Mouse (Mus musculus): Measurements from ENCODE around the gene Gpatch8. TPM values are rescaled to one million over a fixed set of nuclear protein-coding genes. Genes with fewer than 3 reads are reported as not detected.

The Gpatch8 gene
- total and polyA plus RNA-seq, 3 experiments = 17.9 to 29.7 (median 25.8) TPM

- H3K9me3 ChIP-seq (replicated peaks; ENCODE audit: insufficient read depth, low read length) = no peaks in the 10 kb centered on the region
- no peaks in the 10 kb centered on the region for H3K27me3 ChIP-seq (ENCODE audit: control insufficient read depth in 1 of 2, insufficient read depth in 2 of 2, low read length in 2 of 2)
- peaks cover 13 to 17% of the 10 kb centered on the region in 2 experiments for H3K36me3 ChIP-seq (ENCODE audit: control insufficient read depth in 1 of 2, insufficient read depth in 2 of 2, low read length in 2 of 2)
- 0 out of 2 replicates have a peak overlapping the region, but pooled peaks have one; percentile 30 for H3K27ac ChIP-seq (ENCODE audit: control insufficient read depth, low read depth, low read length)
- H3K4me1 ChIP-seq (ENCODE audit: control insufficient read depth in 1 of 2, insufficient read depth in 2 of 2, low read length in 2 of 2) = peaks cover 12 to 13% of the 10 kb centered on the region in 2 experiments
- no peaks in the 10 kb centered on the region for H3K79me2 ChIP-seq (ENCODE audit: control insufficient read depth, insufficient read depth, low read length, poor library complexity)
- no peak overlapping the region for H3K4me3 ChIP-seq (ENCODE audit: control insufficient read depth in 1 of 2, insufficient read depth in 1 of 2, low read depth in 2 of 2, low read length in 2 of 2)
- peak; percentile 52 for DNase-seq (ENCODE audit: low read depth, low spot score)
- H3K9ac ChIP-seq (ENCODE audit: control insufficient read depth, low read depth, low read length, poor library complexity, severe bottlenecking) = no peak overlapping the region
- TF ChIP-seq KAT2A (conservative IDR thresholded peaks at IDR 0.05; ENCODE audit: low read depth, low read length) (no peak), ETS1 (IDR thresholded peaks at IDR 0.05; ENCODE audit: low read depth, low read length) (peak; percentile 49), POLR2A (IDR thresholded peaks at IDR 0.05; ENCODE audit: control insufficient read depth in 1 of 2, insufficient read depth in 1 of 2, low read depth in 1 of 2, low read length in 2 of 2, poor library complexity in 1 of 2) (no peak), SIN3A (IDR thresholded peaks at IDR 0.05; ENCODE audit: low read length) (peak; percentile 56; the same call in 1 of the 2 replicates), UBTF (IDR thresholded peaks at IDR 0.05; ENCODE audit: borderline replicate concordance, insufficient read depth, low read depth, low read length) (no peak), POLR2AphosphoS5 (IDR thresholded peaks at IDR 0.05; ENCODE audit: borderline replicate concordance, low read depth, low read length) (no peak), SMC3 (IDR thresholded peaks at IDR 0.05; ENCODE audit: low read depth, low read length) (no peak), TCF12 (IDR thresholded peaks at IDR 0.05; ENCODE audit: low read depth, low read length) (peak; percentile 96), MYB (IDR thresholded peaks at IDR 0.05; ENCODE audit: low read depth, low read length) (no peak), MAFK (IDR thresholded peaks at IDR 0.05; ENCODE audit: borderline replicate concordance, low read depth, low read length) (no peak; the same call in 1 of the 2 replicates), RAD21 (IDR thresholded peaks at IDR 0.05; ENCODE audit: low read depth, low read length) (no peak), CHD2 (IDR thresholded peaks at IDR 0.05; ENCODE audit: low read length) (no peak), ELF1 (IDR thresholded peaks at IDR 0.05; ENCODE audit: low read depth, low read length) (no peak), HCFC1 (IDR thresholded peaks at IDR 0.05; ENCODE audit: low read depth, low read length) (0 out of 2 replicates have a peak, but pooled peaks have one; percentile 27), MEF2A (IDR thresholded peaks at IDR 0.05; ENCODE audit: extremely low read depth, insufficient replicate concordance, low read depth, low read length, poor library complexity, severe bottlenecking) (no peak), GATA1 (IDR thresholded peaks at IDR 0.05; ENCODE audit: low read depth, low read length) (peak; percentile 93), ZMIZ1 (IDR thresholded peaks at IDR 0.05; ENCODE audit: low read depth, low read length) (no peak), JUND (IDR thresholded peaks at IDR 0.05; ENCODE audit: low read depth, low read length) (no peak), TAL1 (IDR thresholded peaks at IDR 0.05; ENCODE audit: low read length) (peak; percentile 68), MXI1 (IDR thresholded peaks at IDR 0.05; ENCODE audit: low read depth, low read length) (no peak), NRF1 (IDR thresholded peaks at IDR 0.05; ENCODE audit: insufficient read depth, low read depth, low read length, poor library complexity, severe bottlenecking) (no peak), ZNF384 (IDR thresholded peaks at IDR 0.05; ENCODE audit: low read depth, low read length) (peak; percentile 95), USF1 (IDR thresholded peaks at IDR 0.05; ENCODE audit: low read depth, low read length) (no peak), RCOR1 (IDR thresholded peaks at IDR 0.05; ENCODE audit: low read depth, low read length) (peak; percentile 97), MYC (IDR thresholded peaks at IDR 0.05; ENCODE audit: low read depth, low read length) (0 out of 2 replicates have a peak, but pooled peaks have one; percentile 20), ZC3H11A (IDR thresholded peaks at IDR 0.05; ENCODE audit: low read depth, low read length) (no peak), EP300 (IDR thresholded peaks at IDR 0.05; ENCODE audit: low read depth in 1 of 2, low read length in 2 of 2) (peak; percentile 89 to 95), MAZ (IDR thresholded peaks at IDR 0.05; ENCODE audit: low read depth, low read length) (no peak), POLR2AphosphoS2 (IDR thresholded peaks at IDR 0.05; ENCODE audit: low read length) (no peak), CHD1 (IDR thresholded peaks at IDR 0.05; ENCODE audit: low read depth, low read length) (no peak), GABPA (IDR thresholded peaks at IDR 0.05; ENCODE audit: low read depth, low read length) (no peak), ZKSCAN1 (IDR thresholded peaks at IDR 0.05; ENCODE audit: low read depth, low read length) (no peak), CTCF (IDR thresholded peaks at IDR 0.05 in 2 of 3, conservative IDR thresholded peaks at IDR 0.05 in 1 of 3; ENCODE audit: control insufficient read depth in 1 of 3, insufficient read depth in 1 of 3, low read depth in 2 of 3, low read length in 3 of 3, poor library complexity in 1 of 3, severe bottlenecking in 1 of 3) (no peak)
These were observed 68.3 kb downstream of the Gpatch8 start for GRCm38 (mm10) chr11:102487901-102488300.
